Mouse (Mus musculus): Measurements from ENCODE around the gene Car2. TPM values are rescaled to one million over a fixed set of nuclear protein-coding genes. Genes with fewer than 3 reads are reported as not detected.
A peak's percentile ranks its signal among the peaks of the same experiment; 100 is the strongest.

Car2 gene
- polyA plus RNA-seq, 1 experiment from 2014 or later, result 105 TPM

DNA sequence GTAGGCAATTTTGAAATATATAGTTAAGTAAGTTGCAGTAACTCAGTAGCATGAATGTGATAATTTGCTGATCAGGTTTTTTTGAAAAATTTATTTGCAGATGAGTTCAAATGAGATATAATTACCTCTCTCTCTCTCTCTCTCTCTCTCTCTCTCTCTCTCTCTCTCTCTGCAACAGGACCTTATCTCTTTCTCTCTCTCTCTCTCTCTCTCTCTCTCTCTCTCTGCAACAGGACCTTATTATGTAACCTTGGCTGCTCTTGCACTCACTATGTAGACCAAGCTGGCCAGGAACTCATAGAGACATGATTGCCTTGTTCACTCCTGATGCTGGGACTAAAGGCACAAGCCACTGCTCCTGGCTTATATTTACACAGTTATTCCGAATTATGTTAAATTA is 24.9 kb upstream of the Car2 start:
- DNase-seq (ENCODE audit: low spot score) (no peak), ATAC-seq (ENCODE audit: low FRiP score) (no peak)
- Histone ChIP-seq H3K9me3 (ENCODE audit: control insufficient read depth, low read length) (no peaks in the 10 kb centered on the region), H3K4me3 (ENCODE audit: low read depth, low read length) (no peak overlapping the region), H3K27me3 (ENCODE audit: control insufficient read depth, insufficient read depth, low read length) (no peaks in the 10 kb centered on the region), H3K4me1 (replicated peaks; ENCODE audit: control insufficient read depth, insufficient read depth, low read length) (0 out of 2 replicates have a peak, but pooled peaks cover 2% of the 10 kb centered on the region), H3K9ac (ENCODE audit: low read depth, low read length) (no peak overlapping the region), H3K27ac (ENCODE audit: low read depth, low read length) (no peak overlapping the region), H3K36me3 (ENCODE audit: control insufficient read depth, insufficient read depth, low read length) (no peaks in the 10 kb centered on the region), H3K4me2 (replicated peaks; ENCODE audit: low read depth, low read length) (no peak overlapping the region)
- 88% methylated on average over 1 of the region's 1 CpGs for WGBS

DNA sequence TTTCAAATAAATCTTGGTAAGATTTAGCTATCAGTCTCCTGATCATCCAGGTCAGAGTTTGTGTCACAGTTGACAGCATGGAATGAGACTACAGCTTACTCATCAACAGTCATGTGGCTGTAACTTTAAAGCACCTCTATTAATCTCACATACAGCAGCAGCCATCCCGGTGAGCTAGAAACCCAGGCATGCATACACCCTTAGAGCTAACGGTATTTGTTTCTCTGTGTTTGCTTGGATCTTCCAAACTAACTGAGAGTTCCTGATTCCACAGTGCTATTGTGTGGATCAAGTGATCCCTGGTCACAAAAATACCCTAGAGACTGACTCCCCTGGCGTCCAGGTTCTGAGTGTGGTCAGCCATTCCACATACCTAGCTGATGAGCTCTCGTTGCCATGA is 24.3 kb upstream of the Car2 start:
- 24% methylated on average over 4 of the region's 4 CpGs for WGBS

DNA sequence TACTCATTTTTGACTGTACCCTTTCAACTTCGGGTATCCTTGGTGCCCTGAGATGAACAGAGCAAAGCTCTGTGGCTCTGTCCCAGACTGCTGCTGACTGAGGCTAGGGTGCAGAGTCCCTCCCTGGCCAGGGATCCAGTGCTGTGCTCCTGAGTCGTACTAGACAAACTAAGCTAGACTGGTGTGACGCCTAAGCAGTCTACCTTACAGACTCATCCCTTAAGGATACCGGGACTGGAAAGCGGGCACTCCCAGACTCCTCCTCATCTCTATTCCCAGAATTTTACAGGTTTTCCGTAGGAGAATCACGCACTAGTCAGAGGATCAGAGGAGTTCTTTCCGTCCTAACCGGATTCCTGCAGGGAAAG is 23.4 kb upstream of the Car2 start:
- peak overlapping the region; percentile 44 for H3K4me3 ChIP-seq (ENCODE audit: low read depth, low read length)

More for the DNA sequence above, 24.3 kb upstream of the Car2 start:
- Histone ChIP-seq H3K4me2 (replicated peaks; ENCODE audit: low read depth, low read length) (no peak overlapping the region), H3K36me3 (ENCODE audit: control insufficient read depth, insufficient read depth, low read length) (no peaks in the 10 kb centered on the region), H3K9me3 (ENCODE audit: control insufficient read depth, low read length) (no peaks in the 10 kb centered on the region), H3K27me3 (ENCODE audit: control insufficient read depth, insufficient read depth, low read length) (no peaks in the 10 kb centered on the region), H3K9ac (ENCODE audit: low read depth, low read length) (no peak overlapping the region), H3K4me1 (replicated peaks; ENCODE audit: control insufficient read depth, insufficient read depth, low read length) (0 out of 2 replicates have a peak, but pooled peaks cover 2% of the 10 kb centered on the region), H3K4me3 (ENCODE audit: low read depth, low read length) (no peak overlapping the region), H3K27ac (ENCODE audit: low read depth, low read length) (no peak overlapping the region)
- DNase-seq (ENCODE audit: low spot score), result peak; percentile 10
- no peak for ATAC-seq (ENCODE audit: low FRiP score)

GRCm38 (mm10) chr3:14863022-14863711 is 22.9 kb upstream of the Car2 start, which contains the start of gene Car3:
TSS of gene Car3 (plus strand) at chr3:14863512.
- peak; percentile 89 for ATAC-seq (ENCODE audit: low FRiP score)
- peak within 1 kb of the TSS; percentile 81 for H3K4me2 ChIP-seq (replicated peaks; ENCODE audit: low read depth, low read length)
- 0 out of 2 replicates have a peak, but pooled peaks cover 2% of the 10 kb centered on the region for H3K4me1 ChIP-seq (replicated peaks; ENCODE audit: control insufficient read depth, insufficient read depth, low read length)
- H3K36me3 ChIP-seq (ENCODE audit: control insufficient read depth, insufficient read depth, low read length), result no peaks in the 10 kb centered on the region
- 2% methylated on average over 18 of the region's 18 CpGs for WGBS
- peak within 1 kb of the TSS; percentile 44 for H3K4me3 ChIP-seq (ENCODE audit: low read depth, low read length)
- no peaks in the 10 kb centered on the region for H3K27me3 ChIP-seq (ENCODE audit: control insufficient read depth, insufficient read depth, low read length)
- no peak within 1 kb of the TSS for H3K27ac ChIP-seq (ENCODE audit: low read depth, low read length)
- H3K9ac ChIP-seq (ENCODE audit: low read depth, low read length), result peak within 1 kb of the TSS; percentile 65
- DNase-seq (ENCODE audit: low spot score), result peak; percentile 69
- no peaks in the 10 kb centered on the region for H3K9me3 ChIP-seq (ENCODE audit: control insufficient read depth, low read length)

More for the DNA sequence above, 23.4 kb upstream of the Car2 start:
- H3K27ac ChIP-seq (ENCODE audit: low read depth, low read length), result no peak overlapping the region
- no peaks in the 10 kb centered on the region for H3K27me3 ChIP-seq (ENCODE audit: control insufficient read depth, insufficient read depth, low read length)
- H3K9me3 ChIP-seq (ENCODE audit: control insufficient read depth, low read length), result no peaks in the 10 kb centered on the region
- DNase-seq (ENCODE audit: low spot score), result no peak
- H3K36me3 ChIP-seq (ENCODE audit: control insufficient read depth, insufficient read depth, low read length), result no peaks in the 10 kb centered on the region
- H3K9ac ChIP-seq (ENCODE audit: low read depth, low read length), result peak overlapping the region; percentile 65
- peak overlapping the region; percentile 81 for H3K4me2 ChIP-seq (replicated peaks; ENCODE audit: low read depth, low read length)
- ATAC-seq (ENCODE audit: low FRiP score), result peak; percentile 88
- WGBS, result 1% methylated on average over 9 of the region's 9 CpGs
- 0 out of 2 replicates have a peak, but pooled peaks cover 2% of the 10 kb centered on the region for H3K4me1 ChIP-seq (replicated peaks; ENCODE audit: control insufficient read depth, insufficient read depth, low read length)

DNA sequence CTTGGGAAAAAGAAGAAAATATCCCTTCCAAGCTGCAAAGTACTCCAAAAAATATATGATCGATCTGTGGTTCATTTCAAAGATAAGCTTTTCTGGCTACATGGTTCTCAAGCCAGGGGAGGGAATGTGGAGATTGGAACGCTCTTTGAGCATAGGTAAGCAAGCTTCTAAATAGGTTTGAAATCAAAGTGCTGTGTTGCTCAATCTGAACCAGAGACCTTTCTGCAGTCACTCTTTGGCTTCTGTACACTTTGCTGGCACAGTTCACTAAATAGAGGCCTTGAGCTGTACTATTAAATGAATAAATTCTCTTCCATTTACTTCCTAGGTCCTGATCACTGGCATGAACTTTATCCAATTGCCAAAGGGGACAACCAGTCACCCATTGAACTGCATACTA is 22.2 kb upstream of the Car2 start:
- Histone ChIP-seq H3K27ac (ENCODE audit: low read depth, low read length) (no peak overlapping the region), H3K4me2 (replicated peaks; ENCODE audit: low read depth, low read length) (no peak overlapping the region), H3K27me3 (ENCODE audit: control insufficient read depth, insufficient read depth, low read length) (no peaks in the 10 kb centered on the region), H3K36me3 (ENCODE audit: control insufficient read depth, insufficient read depth, low read length) (no peaks in the 10 kb centered on the region), H3K4me3 (ENCODE audit: low read depth, low read length) (no peak overlapping the region), H3K9me3 (ENCODE audit: control insufficient read depth, low read length) (no peaks in the 10 kb centered on the region), H3K9ac (ENCODE audit: low read depth, low read length) (no peak overlapping the region), H3K4me1 (replicated peaks; ENCODE audit: control insufficient read depth, insufficient read depth, low read length) (0 out of 2 replicates have a peak, but pooled peaks cover 2% of the 10 kb centered on the region)
- 88% methylated on average over 2 of the region's 2 CpGs for WGBS
- no peak for ATAC-seq (ENCODE audit: low FRiP score)
- DNase-seq (ENCODE audit: low spot score), result no peak

- no peak overlapping the region for H3K27ac ChIP-seq (ENCODE audit: low read depth, low read length)
Measured at GRCm38 (mm10) chr3:14865941-14866340, 20.1 kb upstream of the Car2 start.

DNA sequence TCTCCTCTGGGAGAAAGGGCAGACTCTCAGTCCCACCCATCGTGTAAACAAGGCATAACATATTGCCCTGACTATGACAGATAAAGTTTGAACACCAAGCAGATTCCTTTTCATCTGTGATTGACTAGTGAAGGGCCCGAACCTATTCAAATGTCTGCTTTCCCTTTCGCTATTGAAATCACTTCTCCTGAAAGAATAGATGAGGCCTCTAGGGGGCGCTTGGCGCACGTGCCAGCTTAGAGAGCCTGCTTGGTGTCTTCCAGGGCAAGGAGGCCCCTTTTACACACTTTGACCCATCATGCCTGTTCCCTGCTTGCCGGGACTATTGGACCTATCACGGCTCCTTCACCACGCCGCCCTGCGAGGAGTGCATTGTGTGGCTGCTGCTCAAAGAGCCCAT is 16.3 kb upstream of the Car2 start:
- H3K9ac ChIP-seq (ENCODE audit: low read depth, low read length), result no peak overlapping the region
- H3K9me3 ChIP-seq (ENCODE audit: control insufficient read depth, low read length), result no peaks in the 10 kb centered on the region
- DNase-seq (ENCODE audit: low spot score), result peak; percentile 84
- WGBS, result 22% methylated on average over 11 of the region's 11 CpGs
- H3K27ac ChIP-seq (ENCODE audit: low read depth, low read length), result no peak overlapping the region
- no peaks in the 10 kb centered on the region for H3K4me1 ChIP-seq (replicated peaks; ENCODE audit: control insufficient read depth, insufficient read depth, low read length)
- no peak overlapping the region for H3K4me2 ChIP-seq (replicated peaks; ENCODE audit: low read depth, low read length)
- no peaks in the 10 kb centered on the region for H3K27me3 ChIP-seq (ENCODE audit: control insufficient read depth, insufficient read depth, low read length)
- no peak overlapping the region for H3K4me3 ChIP-seq (ENCODE audit: low read depth, low read length)
- H3K36me3 ChIP-seq (ENCODE audit: control insufficient read depth, insufficient read depth, low read length), result no peaks in the 10 kb centered on the region
- ATAC-seq (ENCODE audit: low FRiP score), result peak; percentile 69

More at GRCm38 (mm10) chr3:14865941-14866340, 20.1 kb upstream of the Car2 start:
- Histone ChIP-seq H3K27me3 (ENCODE audit: control insufficient read depth, insufficient read depth, low read length) (no peaks in the 10 kb centered on the region), H3K36me3 (ENCODE audit: control insufficient read depth, insufficient read depth, low read length) (no peaks in the 10 kb centered on the region), H3K9me3 (ENCODE audit: control insufficient read depth, low read length) (no peaks in the 10 kb centered on the region), H3K4me1 (replicated peaks; ENCODE audit: control insufficient read depth, insufficient read depth, low read length) (0 out of 2 replicates have a peak, but pooled peaks cover 2% of the 10 kb centered on the region), H3K4me3 (ENCODE audit: low read depth, low read length) (no peak overlapping the region), H3K4me2 (replicated peaks; ENCODE audit: low read depth, low read length) (no peak overlapping the region), H3K9ac (ENCODE audit: low read depth, low read length) (no peak overlapping the region)
- no peak for ATAC-seq (ENCODE audit: low FRiP score)
- DNase-seq (ENCODE audit: low spot score), result no peak
- WGBS, result 86% methylated on average over 2 of the region's 2 CpGs

DNA sequence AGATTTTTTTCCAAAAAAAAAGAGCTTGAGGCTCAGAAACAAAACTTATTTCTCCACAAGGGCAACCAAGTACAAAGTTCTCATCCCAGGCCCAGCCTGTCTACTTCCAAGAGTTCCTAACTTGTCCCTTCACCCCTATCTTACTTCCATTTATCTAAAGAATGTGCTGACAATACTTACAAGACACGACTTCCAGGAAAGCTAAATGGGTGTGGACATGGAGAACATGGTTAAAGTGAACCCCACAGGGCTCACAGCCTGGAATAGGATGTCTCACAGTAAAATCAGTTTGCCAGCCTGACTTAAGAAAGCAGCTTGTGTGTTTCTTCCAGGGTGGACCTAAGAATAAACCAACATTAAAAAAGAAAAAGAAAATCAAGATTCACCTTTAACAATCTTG is 15.5 kb upstream of the Car2 start:
- Histone ChIP-seq H3K27ac (ENCODE audit: low read depth, low read length) (no peak overlapping the region), H3K4me2 (replicated peaks; ENCODE audit: low read depth, low read length) (no peak overlapping the region), H3K9me3 (ENCODE audit: control insufficient read depth, low read length) (no peaks in the 10 kb centered on the region), H3K36me3 (ENCODE audit: control insufficient read depth, insufficient read depth, low read length) (no peaks in the 10 kb centered on the region), H3K4me1 (replicated peaks; ENCODE audit: control insufficient read depth, insufficient read depth, low read length) (no peaks in the 10 kb centered on the region), H3K27me3 (ENCODE audit: control insufficient read depth, insufficient read depth, low read length) (no peaks in the 10 kb centered on the region), H3K4me3 (ENCODE audit: low read depth, low read length) (no peak overlapping the region), H3K9ac (ENCODE audit: low read depth, low read length) (no peak overlapping the region)
- ATAC-seq (ENCODE audit: low FRiP score), result no peak
- 78% methylated on average over 1 of the region's 1 CpGs for WGBS
- no peak for DNase-seq (ENCODE audit: low spot score)

- no peak overlapping the region for H3K27ac ChIP-seq (ENCODE audit: low read depth, low read length)
- no peaks in the 10 kb centered on the region for H3K9me3 ChIP-seq (ENCODE audit: control insufficient read depth, low read length)
- H3K36me3 ChIP-seq (ENCODE audit: control insufficient read depth, insufficient read depth, low read length), result no peaks in the 10 kb centered on the region
- H3K4me3 ChIP-seq (ENCODE audit: low read depth, low read length), result no peak overlapping the region
- no peaks in the 10 kb centered on the region for H3K4me1 ChIP-seq (replicated peaks; ENCODE audit: control insufficient read depth, insufficient read depth, low read length)
- ATAC-seq (ENCODE audit: low FRiP score) (no peak), DNase-seq (ENCODE audit: low spot score) (no peak)
- H3K9ac ChIP-seq (ENCODE audit: low read depth, low read length), result no peak overlapping the region
- no peaks in the 10 kb centered on the region for H3K27me3 ChIP-seq (ENCODE audit: control insufficient read depth, insufficient read depth, low read length)
- WGBS, result 56% methylated on average over 7 of the region's 7 CpGs
- H3K4me2 ChIP-seq (replicated peaks; ENCODE audit: low read depth, low read length), result no peak overlapping the region
Measured at GRCm38 (mm10) chr3:14871386-14871785, 14.7 kb upstream of the Car2 start.
